Mouse (Mus musculus): ENCODE measurements around the gene Nup98. TPM values are rescaled to one million over a fixed set of nuclear protein-coding genes. Genes with fewer than 3 reads are reported as not detected.

Gene Nup98
- total RNA-seq, 2 experiments from 2014 or later: 45.3 to 78.4 TPM

- ATAC-seq (replicated peaks; ENCODE audit: poor library complexity, severe bottlenecking): no peak
Measured at GRCm38 (mm10) chr7:102137898-102138297, 72.1 kb downstream of the Nup98 start.

- peak; percentile 67 for ATAC-seq (replicated peaks; ENCODE audit: poor library complexity, severe bottlenecking)
Measured at GRCm38 (mm10) chr7:102137464-102137863, 72.5 kb downstream of the Nup98 start.

GRCm38 (mm10) chr7:102132395-102132794 is 77.6 kb downstream of the Nup98 start:
- no peak for ATAC-seq (replicated peaks; ENCODE audit: poor library complexity, severe bottlenecking)

- no peak for ATAC-seq (replicated peaks; ENCODE audit: poor library complexity, severe bottlenecking)
Measured at GRCm38 (mm10) chr7:102120326-102120725, 89.7 kb downstream of the Nup98 start.

- no peak for ATAC-seq (replicated peaks; ENCODE audit: poor library complexity, severe bottlenecking)
Measured at GRCm38 (mm10) chr7:102117382-102117781, 92.6 kb downstream of the Nup98 start.

- ATAC-seq (replicated peaks; ENCODE audit: poor library complexity, severe bottlenecking): no peak
Measured at GRCm38 (mm10) chr7:102116579-102117331, 93.2 kb downstream of the Nup98 start, which contains the start of gene Chrna10. Gene Chrna10, minus strand, starts transcription at chr7:102116828.

GRCm38 (mm10) chr7:102113151-102113729 is 96.7 kb downstream of the Nup98 start:
- ATAC-seq (replicated peaks; ENCODE audit: poor library complexity, severe bottlenecking): no peak

GRCm38 (mm10) chr7:102109746-102110145 is 100.2 kb downstream of the Nup98 start:
- no peak for ATAC-seq (replicated peaks; ENCODE audit: poor library complexity, severe bottlenecking)

- no peak for ATAC-seq (replicated peaks; ENCODE audit: poor library complexity, severe bottlenecking)
Measured at GRCm38 (mm10) chr7:102109171-102109570, 100.8 kb downstream of the Nup98 start, which contains the start of gene Art5. Gene Art5, minus strand, starts transcription at chr7:102109489.

- ATAC-seq (replicated peaks; ENCODE audit: poor library complexity, severe bottlenecking): no peak
Measured at GRCm38 (mm10) chr7:102108206-102108605, 101.8 kb downstream of the Nup98 start.

- ATAC-seq (replicated peaks; ENCODE audit: poor library complexity, severe bottlenecking): peak; percentile 76
Measured at GRCm38 (mm10) chr7:102106700-102107141, 103.3 kb downstream of the Nup98 start.

- no peak for ATAC-seq (replicated peaks; ENCODE audit: poor library complexity, severe bottlenecking)
Measured at GRCm38 (mm10) chr7:102104126-102104525, 105.8 kb downstream of the Nup98 start.

GRCm38 (mm10) chr7:102103555-102103954 is 106.4 kb downstream of the Nup98 start:
- no peak for ATAC-seq (replicated peaks; ENCODE audit: poor library complexity, severe bottlenecking)

- no peak for ATAC-seq (replicated peaks; ENCODE audit: poor library complexity, severe bottlenecking)
Measured at GRCm38 (mm10) chr7:102102696-102103095, 107.3 kb downstream of the Nup98 start.

GRCm38 (mm10) chr7:102102241-102102640 is 107.7 kb downstream of the Nup98 start:
- no peak for ATAC-seq (replicated peaks; ENCODE audit: poor library complexity, severe bottlenecking)

- no peak for ATAC-seq (replicated peaks; ENCODE audit: poor library complexity, severe bottlenecking)
Measured at GRCm38 (mm10) chr7:102101487-102101886, 108.5 kb downstream of the Nup98 start, which contains the start of gene Art1. Gene Art1, plus strand, starts transcription at chr7:102101743.

GRCm38 (mm10) chr7:102100868-102101267 is 109.1 kb downstream of the Nup98 start:
- ATAC-seq (replicated peaks; ENCODE audit: poor library complexity, severe bottlenecking): no peak

GRCm38 (mm10) chr7:102099760-102100661 is 110.0 kb downstream of the Nup98 start:
- peak; percentile 90 for ATAC-seq (replicated peaks; ENCODE audit: poor library complexity, severe bottlenecking)

GRCm38 (mm10) chr7:102087336-102087735 is 122.6 kb downstream of the Nup98 start:
- no peak for ATAC-seq (replicated peaks; ENCODE audit: poor library complexity, severe bottlenecking)

- ATAC-seq (replicated peaks; ENCODE audit: poor library complexity, severe bottlenecking): no peak
Measured at GRCm38 (mm10) chr7:102084041-102084696, 125.8 kb downstream of the Nup98 start.
